ENCODE assay signal across 8 mouse cellular contexts in the genomic region with DNA sequence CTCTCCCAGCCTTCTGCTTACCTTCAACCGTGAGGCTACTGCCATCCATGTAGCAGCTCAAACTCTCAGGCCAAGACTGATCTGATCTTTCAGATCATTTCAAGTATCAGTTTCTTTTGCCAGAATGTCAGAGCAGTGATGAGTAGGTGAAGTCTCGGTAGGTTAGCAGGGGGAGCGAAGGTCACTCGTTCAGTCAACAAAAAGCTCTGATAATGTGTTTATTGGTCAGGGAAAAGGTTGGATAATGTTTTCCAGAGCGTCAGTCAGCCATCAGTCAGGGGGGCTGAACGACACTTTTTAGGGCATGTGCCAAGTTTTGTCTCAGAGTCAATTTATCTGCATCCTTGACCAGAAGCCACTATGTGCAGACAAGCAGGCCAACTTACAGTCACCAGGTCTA. TPM values are rescaled to one million over a fixed set of nuclear protein-coding genes. Genes with fewer than 3 reads are reported as not detected.
"Had no signal": no experiment of that assay in that cellular context is flagged by ENCODE, and none has a peak within 500 bp of the region (broad histone marks: within the 10 kb centered on the region; RNA-seq: fewer than 3 reads in every experiment).

No protein-coding gene starts in this region.

RNA-seq across cellular contexts. Expression of a gene that starts 42.3 kb away (rescaled TPM):
- total RNA-seq: heart, adult 2 months; heart, adult 8-10 months; heart, postnatal 10 days; heart, postnatal 14 days; heart, postnatal 25 days; heart, postnatal 36 days; heart, postnatal 4 days; hematopoietic stem cell, adult 5-6 weeks had no signal
